Mouse (Mus musculus) embryo, embryonic 11.5 days (tissue): ENCODE data around the gene Med12l.
"Not testable (repeated sequence)": the region's sequence is repeated elsewhere in the genome, so short reads cannot be mapped to it uniquely, and the experiment has no call there.

Experiments
- DNase-seq: peaks from one replicate; pipeline ENCODE4 v3.0.0-alpha.2; 2012; ENCODE audit warnings: low read depth, low spot score

Gene Med12l

DNA sequence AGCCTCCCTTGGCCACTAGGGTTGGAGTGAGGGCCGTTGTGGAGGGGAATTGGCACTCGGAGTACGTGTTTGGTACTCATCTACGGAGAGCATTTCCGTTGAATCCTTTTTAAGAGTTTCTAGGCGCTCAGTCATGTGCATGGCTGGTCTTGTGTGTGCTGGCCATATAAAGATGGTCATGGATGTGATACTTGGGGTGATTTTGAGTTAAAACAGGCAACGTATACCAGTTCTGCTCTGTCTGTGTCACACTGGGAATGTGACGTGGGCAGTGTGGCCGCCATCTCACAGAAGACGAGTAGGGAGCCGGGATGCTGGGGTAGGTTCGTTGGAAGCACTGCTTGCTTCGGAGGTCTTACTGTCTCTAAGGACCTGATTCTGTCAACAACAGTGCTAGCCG, 17.3 kb downstream of the Med12l start:
- DNase-seq = no peak

DNA sequence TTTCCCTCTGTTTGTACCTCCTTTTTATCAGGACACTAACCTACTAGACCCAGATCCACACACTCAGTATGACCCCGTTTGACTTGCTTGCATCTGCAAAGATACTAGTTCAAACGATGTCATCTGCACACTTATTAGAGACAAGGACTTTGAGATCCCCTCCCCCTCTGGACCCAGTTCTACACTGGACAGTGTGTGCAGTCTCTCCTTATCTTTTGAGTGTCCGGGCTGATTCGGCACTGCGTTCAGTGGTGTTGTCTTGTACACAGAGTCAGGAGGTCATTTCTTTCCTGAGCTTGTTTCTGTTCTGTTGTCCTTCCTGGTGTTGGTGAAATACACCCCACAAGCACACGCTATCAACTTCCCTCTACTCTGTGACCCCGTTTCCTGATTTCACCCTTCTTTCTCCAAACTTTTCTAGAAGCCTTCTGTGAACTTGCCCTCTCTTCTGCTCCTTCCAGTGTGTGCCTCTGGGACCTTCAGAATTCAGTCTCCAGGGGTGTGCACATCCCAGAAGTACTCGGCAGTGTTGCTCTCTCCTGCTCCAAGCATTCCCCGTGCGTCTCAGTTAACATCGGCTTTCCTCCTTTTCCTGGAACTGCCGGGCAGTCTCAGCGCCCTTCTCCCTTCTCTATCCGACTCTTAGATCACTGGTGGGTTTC, 19.0 kb downstream of the Med12l start:
- no peak for DNase-seq

DNA sequence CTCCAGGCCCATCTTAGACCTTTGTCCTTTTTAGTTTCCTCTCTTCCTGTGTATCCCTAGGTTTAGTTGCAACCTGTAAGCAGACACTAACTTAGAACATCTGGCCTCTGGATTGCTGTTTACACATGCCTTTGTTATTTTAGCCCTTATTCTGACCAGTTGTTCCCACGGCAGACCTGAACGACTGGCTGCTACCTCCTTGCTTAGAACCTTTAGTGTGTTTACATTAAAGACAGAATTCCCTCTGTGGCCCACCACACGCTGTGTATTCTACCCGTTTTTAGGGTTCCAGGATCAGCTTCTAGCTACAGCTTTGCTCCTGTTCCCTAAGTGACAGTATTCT, 19.5 kb downstream of the Med12l start:
- DNase-seq = no peak

DNA sequence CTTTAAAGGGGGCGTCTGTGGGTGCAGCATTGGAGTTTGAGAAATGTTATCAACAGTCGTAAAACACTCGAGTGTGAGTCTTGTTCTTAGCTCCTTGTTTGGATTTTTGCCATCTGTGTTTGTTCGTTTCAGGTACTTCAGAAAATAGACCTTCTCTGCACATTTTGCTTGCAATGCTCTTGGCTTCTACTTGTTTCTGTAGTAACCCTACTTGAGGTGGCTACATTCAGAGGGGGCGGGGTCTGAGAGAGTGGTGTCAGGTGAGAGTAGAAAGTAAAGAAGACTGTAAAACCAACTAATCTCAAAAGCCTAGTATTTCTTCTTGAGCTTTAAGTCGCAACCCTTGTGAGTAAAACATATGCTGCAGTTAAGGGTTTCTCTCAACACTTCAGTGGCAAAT, 23.1 kb downstream of the Med12l start:
- no peak for DNase-seq

DNA sequence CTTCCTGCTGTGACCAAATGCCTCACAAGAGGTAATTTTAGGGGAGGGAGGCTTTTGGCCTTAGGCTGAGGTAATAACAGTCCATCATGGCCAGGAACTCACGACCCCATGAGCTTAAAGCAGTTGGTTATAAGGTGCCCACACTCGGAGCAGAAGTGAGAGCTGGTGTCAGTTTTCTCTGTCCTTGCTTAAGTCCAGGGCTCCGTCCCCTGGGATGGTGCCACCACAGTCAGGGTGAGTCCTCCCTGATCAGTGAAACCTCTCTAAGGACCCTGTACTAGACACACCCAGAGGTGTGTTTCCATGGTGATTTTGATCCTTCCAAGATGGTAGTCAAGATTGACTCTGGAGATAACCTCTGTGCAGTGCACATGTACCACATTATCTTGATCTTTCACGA, 25.4 kb downstream of the Med12l start:
- DNase-seq = no peak

DNA sequence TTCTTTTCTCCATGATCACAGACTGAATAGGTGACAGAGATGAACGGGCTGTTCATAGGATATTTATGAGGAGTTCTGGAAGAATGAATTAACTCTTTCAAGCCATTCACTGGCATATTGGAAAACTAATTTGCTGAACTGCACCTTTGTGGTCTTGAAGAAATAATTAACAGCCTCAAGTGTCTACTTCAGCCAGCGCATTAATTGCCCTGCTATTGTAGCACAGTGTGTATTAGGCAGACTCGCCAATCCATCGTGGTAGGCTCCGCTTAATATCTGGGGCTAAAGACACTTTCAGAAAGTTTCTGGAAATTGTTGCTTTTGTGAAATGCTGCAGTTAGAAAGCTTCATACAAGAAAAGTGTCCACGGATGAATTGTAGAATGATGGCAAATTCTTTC, 35.9 kb downstream of the Med12l start:
- no peak for DNase-seq

DNA sequence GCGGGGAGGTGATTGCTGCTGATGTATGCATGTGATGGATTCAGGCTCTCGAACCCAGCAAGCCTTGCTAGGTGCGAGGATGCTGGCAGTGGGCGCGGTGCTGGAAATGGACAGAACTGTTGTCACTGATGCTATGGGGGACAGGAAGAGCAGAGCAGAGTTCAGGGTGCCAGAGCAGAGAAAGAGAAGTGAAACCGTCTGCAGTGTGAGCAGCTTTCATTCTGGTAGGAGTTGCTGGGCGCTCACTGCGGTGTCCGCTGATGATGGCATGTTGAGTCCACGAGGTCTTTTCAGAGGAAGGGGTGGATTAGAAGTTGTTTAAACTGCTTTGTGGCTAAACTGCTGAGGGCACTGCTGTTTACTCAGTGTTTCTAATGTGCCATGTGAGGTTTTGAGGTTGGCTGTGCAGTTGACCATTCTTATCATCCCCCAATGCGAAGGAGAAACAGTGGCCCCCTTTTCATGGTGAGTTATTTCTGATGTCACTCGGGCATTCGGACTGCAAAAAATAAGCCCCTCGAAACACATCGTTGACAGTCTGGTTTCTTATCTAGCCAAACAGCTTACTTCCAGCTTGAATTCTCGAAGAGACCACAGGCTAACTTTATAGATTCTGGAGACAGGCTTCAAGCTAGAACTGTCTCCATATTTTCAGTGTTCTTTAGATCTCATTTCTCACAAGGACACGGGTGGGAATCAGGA, 49.4 kb downstream of the Med12l start:
- no peak for DNase-seq

DNA sequence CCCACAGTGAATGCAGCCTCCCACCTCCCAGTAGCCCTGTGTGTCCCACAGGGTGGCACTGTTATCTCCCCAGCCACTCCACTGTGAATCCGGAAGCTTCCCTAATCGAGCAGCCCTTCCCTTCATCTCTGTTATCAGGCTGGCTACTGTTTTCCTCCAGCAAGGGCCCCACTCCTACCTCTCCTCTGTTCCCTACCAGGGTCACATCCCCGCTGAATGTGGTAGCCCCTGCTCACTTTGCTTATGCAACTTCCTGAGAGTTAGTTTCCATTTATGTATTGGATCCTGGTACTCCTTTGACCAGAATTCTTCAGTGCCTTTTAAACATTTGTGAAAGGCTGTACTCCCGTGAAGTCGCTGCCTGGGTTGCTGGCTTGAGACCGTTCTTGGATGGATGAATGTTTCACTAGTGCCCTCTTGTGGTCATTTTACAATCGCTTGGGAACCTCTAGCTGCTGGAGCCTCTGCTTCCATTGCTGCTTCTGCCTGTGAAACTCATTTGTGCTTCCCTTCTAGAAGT, 53.5 kb downstream of the Med12l start:
- peak; percentile 69 for DNase-seq

DNA sequence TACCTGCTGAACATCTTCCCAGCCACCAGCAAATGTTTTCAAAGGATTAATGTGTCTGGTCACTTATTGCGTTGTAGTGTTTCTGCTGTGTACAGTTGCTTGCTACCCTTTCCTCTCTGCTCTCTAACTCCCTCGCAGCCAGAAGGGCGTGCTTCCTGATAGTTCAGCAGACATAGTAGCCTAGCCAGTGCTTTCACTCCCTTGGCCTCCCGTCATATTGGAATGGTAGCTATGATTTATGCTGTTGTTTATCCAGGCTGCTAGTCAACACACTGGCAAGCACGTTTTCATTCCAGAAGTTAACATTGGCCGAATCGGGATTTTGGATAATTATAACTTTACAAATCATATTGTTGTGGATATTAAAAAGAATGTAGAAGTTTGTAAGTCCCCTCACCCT, 54.5 kb downstream of the Med12l start:
- no peak for DNase-seq

DNA sequence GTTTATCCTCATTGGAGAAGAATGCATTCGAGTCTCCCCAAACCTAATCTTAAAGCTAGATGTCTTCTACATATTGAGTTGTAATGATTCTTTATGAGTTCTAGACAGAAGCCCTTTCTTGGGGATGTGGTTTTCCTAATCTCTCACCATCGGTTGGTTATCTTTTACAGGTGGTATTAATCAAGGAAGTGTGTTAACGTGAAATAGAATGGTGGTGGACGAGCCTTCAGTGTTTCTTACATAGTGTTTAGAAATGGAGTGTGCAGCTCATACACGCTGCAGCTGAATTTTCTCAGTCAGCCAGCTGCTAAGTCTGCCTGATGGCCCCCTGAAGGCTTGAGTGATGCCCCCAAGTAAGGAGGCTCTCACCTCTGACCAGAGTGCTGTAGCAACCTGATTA, 56.5 kb downstream of the Med12l start:
- DNase-seq = no peak

DNA sequence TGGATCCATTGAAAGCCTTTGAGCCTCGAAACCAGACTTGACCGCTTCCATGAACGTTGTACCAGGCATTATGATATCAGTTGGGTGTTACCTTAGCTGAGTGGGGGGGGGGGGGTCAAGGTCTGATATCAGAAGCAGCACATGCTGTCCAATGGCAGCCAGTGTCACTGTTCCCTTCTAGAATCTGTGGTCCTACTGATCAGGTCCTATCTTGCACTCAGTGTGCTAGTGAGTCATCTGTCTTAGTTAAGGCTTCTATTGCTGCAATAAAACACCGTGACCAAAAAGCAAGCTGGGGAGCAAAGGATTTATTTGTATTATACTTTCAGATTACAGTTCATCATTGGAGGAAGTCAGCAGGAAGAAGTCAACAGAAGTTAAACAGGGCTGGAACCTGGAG, 57.8 kb downstream of the Med12l start:
- DNase-seq = no peak

DNA sequence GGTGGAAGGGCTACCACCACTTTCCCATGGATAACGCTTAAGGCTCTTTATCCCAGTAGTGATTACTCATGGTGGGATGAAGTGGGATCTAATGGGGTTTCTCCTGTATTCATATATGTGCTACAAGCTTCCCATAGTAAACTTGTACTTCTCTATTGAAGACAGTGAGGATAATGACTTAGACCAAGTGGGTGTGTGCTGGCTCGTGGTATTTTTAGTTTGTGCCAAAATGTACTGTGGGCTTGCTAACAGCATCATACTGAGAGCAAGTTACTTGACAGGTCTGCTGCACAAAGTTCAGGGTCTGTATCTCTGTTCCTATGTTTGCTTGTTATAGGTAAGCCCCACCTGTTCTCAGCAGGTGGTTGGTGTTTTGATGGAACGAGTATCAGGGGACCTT, 60.3 kb downstream of the Med12l start:
- no peak for DNase-seq

DNA sequence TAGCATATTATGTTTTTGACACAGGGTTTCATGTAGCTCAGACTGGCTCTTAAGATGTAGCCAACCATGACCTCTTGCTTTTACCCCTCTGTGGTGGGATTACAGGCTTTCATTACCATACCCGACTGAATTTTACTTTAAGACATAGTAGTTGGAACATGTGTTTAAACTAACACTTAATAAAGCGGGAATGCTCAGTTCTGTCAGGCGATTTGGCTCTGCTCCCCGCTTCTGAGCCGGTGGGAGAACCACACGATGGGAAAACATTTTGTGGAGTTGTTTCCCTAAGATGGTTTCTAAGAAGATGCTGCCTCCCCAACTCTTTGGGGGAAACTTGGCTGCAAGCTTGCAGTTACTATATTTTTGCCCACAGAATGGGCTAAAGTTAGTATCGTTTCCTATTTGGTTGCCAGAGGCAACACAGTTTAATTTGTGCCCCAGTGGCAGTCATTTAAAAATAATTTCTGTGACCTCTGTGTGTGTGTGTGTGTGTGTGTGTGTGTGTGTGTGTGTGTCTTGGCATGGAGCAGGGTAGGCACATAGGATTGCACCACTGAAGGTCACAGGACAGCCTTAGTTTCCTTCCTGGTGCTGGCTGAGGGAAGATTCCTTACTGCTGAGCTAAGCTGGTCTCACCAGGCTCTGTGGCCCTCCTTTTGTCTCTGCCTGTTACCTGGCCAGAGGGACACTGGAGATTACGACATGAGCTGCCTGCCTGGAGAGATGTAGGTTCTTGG, 61.1 kb downstream of the Med12l start:
- no peak for DNase-seq

DNA sequence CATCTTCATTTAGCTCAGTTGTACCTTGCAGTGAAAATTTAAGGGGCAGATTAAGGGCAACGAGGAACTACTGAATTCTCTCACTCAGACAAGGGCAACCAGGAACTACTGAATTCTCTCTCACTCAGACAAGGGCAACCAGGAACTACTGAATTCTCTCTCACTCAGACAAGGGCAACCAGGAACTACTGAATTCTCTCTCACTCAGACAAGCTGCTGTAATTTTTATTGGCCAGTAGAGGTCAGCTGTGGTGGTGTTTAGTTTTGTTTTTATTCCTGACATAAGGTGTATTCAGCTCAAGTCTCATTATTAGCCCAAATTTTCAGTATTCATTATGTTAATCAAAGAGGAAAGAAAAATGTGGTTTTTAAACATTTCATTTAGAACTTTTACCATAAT, 63.4 kb downstream of the Med12l start:
- not testable (repeated sequence) for DNase-seq

DNA sequence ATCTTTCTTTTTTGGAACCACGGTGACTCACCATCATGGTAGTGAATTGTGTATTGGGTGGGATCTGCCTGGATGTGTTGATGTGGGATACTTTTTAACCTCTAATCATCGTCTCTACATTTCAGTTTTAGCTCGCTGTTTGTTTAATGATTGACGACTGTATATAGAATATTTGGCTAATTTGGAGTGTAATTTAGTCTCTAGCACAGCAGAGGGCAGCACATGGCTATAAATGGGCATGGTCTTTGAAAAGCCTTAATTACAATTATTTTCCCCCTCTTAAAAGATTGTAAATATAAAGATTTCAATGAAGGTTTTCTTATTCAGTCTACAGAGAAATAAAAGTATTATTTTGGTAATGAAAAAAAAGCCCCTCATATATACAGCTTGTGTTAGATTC, 71.7 kb downstream of the Med12l start:
- DNase-seq = no peak

DNA sequence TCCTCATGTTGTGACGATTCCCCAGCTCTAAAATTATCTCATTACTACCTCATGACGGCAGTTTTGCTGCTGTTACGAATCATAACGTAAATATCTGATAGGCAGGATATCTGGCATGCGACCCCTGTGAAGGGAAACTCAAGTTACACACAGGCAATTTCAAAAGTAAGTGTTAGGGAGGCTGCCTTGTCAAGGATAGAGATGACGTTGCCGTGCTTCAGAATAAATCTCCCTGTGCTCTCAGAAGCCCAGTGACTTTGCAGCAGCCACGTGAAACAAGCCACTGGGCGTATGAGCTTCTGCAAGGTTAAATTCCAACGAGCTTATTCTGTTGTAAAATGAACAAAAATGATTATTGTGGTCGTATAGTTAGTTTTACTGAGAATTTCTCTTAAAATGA, 73.0 kb downstream of the Med12l start:
- no peak for DNase-seq

DNA sequence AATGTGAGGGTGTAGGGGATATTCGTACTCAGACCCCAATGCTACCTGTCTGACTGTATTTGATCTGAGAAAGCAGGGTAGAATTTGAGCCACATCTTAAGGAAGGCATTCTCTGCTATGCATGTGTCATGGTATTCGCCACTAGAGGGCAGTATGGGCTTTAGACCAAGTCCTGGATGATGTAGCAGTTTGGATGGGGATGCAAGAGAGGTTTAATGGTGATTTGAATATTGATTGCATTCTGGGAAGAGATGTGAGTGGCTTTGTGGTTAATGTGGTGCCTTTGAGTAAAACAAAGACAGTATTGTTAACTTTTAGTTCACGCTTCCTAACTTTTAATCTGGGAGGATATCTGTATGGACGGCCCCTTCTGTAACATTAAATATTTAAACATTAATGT, 73.7 kb downstream of the Med12l start:
- peak; percentile 63 for DNase-seq

DNA sequence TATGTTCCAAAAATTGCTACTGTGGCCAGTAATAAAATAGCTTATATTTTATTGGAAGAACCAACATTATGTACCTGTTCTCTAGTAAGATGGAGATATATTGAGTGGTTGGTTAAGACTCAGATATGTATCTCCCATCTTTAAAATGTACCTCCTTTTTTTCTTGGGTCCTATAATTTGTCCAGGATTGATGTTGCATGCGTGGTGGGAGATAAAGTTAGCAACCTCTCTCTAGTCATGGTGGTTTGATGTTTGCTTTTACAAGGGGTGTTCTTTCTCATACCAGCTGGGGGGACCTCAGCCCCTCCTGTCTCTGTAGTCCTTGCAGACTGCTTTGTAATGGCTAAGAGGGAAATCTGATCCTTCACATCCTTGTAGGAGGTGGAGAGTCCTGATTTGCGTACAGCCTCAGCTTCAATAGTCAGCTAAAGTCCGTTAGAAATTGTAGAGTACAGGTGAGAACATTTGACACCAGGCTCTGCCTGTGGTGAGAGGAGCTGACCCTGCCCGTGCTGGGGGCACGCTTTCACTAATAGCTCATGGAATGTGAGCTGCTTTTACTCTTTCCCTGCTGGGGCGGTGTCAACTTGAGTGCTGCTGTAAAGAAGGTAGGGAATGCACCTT, 74.8 kb downstream of the Med12l start:
- DNase-seq = no peak

DNA sequence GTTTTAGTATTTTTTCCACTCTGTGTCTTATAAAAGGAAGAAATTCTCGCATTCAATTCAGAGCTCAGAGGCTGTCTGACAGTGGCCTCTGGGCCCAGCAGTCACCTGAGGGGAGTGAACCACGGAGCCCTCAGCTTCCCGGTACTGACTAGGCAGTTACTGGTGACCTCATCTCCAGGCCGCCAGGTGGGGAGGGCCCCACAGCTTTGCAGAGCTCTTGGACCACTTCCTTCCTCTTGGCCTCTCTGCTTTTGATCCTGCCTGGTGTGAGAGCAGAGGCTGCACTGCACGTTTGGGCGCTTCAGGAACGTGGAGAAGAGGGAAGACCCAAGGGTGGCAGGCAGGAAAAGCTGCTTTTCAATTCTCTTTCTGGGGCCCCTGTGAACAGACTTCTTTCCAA, 75.3 kb downstream of the Med12l start:
- DNase-seq = no peak

DNA sequence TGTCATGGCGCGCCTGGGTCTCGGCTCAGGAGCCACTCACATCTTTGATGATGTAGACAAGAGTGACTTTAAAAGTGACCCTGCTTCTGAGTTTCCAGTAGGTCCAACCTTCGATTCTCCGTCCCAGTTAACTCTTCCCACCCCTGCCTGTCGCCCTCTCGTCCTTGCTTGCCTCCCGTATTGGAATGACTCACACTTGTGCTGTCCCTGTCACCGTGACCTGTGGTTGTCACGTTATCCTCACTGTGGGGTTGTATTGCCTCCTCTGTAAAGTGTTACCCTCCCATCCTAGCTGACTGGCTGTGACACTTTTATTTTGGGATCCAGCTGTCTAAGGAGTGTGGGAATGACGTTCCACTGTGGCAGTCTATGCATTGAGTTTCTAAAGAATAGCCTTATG, 87.1 kb downstream of the Med12l start:
- no peak for DNase-seq

DNA sequence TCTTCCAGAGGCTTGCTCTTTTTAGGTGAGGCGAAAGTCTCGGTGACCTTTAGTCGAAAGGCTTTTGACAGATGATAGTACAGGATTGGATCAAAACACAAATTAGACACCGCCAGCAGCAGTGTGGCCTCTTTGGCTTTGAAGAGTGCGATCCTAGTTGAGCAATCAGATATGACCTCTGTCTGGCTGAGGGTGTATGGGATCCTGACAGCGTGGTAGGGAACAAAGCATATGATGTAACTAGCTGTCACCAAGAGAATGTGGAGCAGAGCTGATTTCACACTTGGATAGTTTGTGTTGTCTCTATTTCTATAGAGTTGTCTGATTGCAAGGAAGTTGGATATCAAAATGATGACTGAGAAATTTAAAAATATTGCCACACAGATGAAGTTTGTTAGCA, 91.8 kb downstream of the Med12l start:
- DNase-seq = no peak

DNA sequence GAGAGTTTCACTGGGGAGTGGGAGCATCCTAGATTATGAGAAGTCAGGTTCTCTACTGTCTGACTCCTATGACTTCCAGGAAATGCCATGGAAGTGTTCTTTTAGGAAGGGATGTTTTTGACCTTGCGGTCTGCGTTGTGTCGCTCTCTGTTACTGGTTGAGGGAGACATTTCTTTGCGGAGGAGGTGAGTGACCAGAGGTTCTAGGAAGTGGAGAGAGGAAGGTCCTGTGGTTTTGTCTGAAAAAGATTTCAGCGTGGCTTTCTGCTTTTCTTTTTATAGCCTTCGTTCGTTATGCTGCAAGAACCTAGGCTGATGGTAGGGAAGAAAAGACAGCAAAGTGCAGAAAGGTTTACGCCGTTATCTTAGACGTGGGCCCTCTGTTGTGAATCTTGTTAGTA, 92.9 kb downstream of the Med12l start:
- no peak for DNase-seq
